Mouse (Mus musculus) small intestine, adult 2 months (tissue): ENCODE measurements around the gene Pex13. TPM values are rescaled to one million over a fixed set of nuclear protein-coding genes. Genes with fewer than 3 reads are reported as not detected.

Experiments used
- H3K27ac ChIP-seq: fragments of 200-500 bp; 2 replicates; pipeline ENCODE4 v1.5.1; 2012; ENCODE audit warnings: low read depth, low read length, control low read depth, inconsistent platforms; ENCODE audit not compliant: insufficient read depth
- H3K27me3 ChIP-seq: fragments of 200-500 bp; 2 replicates; pipeline ENCODE4 v1.6.1; 2012; ENCODE audit warnings: mild to moderate bottlenecking, moderate library complexity, low read length, inconsistent platforms; ENCODE audit not compliant: control insufficient read depth, insufficient read depth
- H3K36me3 ChIP-seq: fragments of 200-500 bp; 2 replicates; pipeline ENCODE4 v1.6.1; 2012; ENCODE audit warnings: mild to moderate bottlenecking, low read length, control low read depth, inconsistent platforms; ENCODE audit not compliant: control insufficient read depth, insufficient read depth
- H3K4me1 ChIP-seq: fragments of 200-500 bp; 2 replicates; pipeline ENCODE4 v1.6.1; 2012; ENCODE audit warnings: low read length, inconsistent platforms, mixed read lengths; ENCODE audit not compliant: control insufficient read depth, insufficient read depth, insufficient read length
- H3K4me3 ChIP-seq: fragments of 200-500 bp; 2 replicates; pipeline ENCODE4 v1.5.1; 2012; ENCODE audit warnings: low read depth, mild to moderate bottlenecking, control low read depth, inconsistent platforms, low read length, moderate library complexity
- CTCF ChIP-seq: fragments of 200-500 bp; IDR thresholded peaks from 2 replicates; pipeline ENCODE4 v1.5.1; 2012; ENCODE audit warnings: low read depth, mild to moderate bottlenecking, control low read depth, inconsistent platforms, low read length, moderate library complexity, mixed read lengths; ENCODE audit not compliant: insufficient replicate concordance, insufficient read length; ENCODE audit errors: extremely low read depth
- POLR2A ChIP-seq: fragments of 200-500 bp; IDR thresholded peaks from 2 replicates; pipeline ENCODE4 v1.6.1; 2012; ENCODE audit warnings: low read depth, mild to moderate bottlenecking, control low read depth, inconsistent platforms, low read length, moderate library complexity
- WGBS: fragments of 180-500 bp; shearing (Covaris S2); methylation state at CpG from one replicate; pipeline ENCODE4 v1.1.7; 2018; 5-methylcytosine and 5-hydroxymethylcytosine counted together
- polyA plus RNA-seq: library from polyadenylated mRNA; depleted of rRNA; stranded (reverse); fragments of >200 nt; gene quantifications from 2 replicates; pipeline ENCODE4 v1.2.3, GENCODE M21; 2012

Pex13 gene
- polyA plus RNA-seq, 1 experiment = 6.0 TPM

GRCm38 (mm10) chr11:23647835-23648234 lies 17.9 kb downstream of the Pex13 start:
- no peaks in the 10 kb centered on the region for H3K4me1 ChIP-seq
- no peak overlapping the region for H3K27ac ChIP-seq
- H3K4me3 ChIP-seq = no peak overlapping the region
- peaks cover 18% of the 10 kb centered on the region for H3K36me3 ChIP-seq
- no peak for TF ChIP-seq CTCF
- TF ChIP-seq POLR2A = no peak
- WGBS = 95% methylated on average over 3 of the region's 3 CpGs
- no peaks in the 10 kb centered on the region for H3K27me3 ChIP-seq

GRCm38 (mm10) chr11:23647431-23647830 lies 18.3 kb downstream of the Pex13 start:
- no peak for TF ChIP-seq POLR2A
- Histone ChIP-seq H3K4me1 (no peaks in the 10 kb centered on the region), H3K27ac (no peak overlapping the region), H3K4me3 (no peak overlapping the region), H3K27me3 (no peaks in the 10 kb centered on the region), H3K36me3 (peaks cover 16% of the 10 kb centered on the region)

- TF ChIP-seq POLR2A = no peak
- TF ChIP-seq CTCF = no peak
- Histone ChIP-seq H3K4me3 (no peak overlapping the region), H3K4me1 (peaks cover 2% of the 10 kb centered on the region), H3K27me3 (no peaks in the 10 kb centered on the region), H3K27ac (no peak overlapping the region), H3K36me3 (peaks cover 2% of the 10 kb centered on the region; the same call in 1 of the 2 replicates)
- 69% methylated on average over 8 of the region's 8 CpGs for WGBS
Measured at GRCm38 (mm10) chr11:23634573-23634972, 31.2 kb downstream of the Pex13 start.

GRCm38 (mm10) chr11:23633879-23634215 lies 31.9 kb downstream of the Pex13 start:
- Histone ChIP-seq H3K27me3 (no peaks in the 10 kb centered on the region), H3K4me1 (peaks cover 2% of the 10 kb centered on the region), H3K4me3 (peak overlapping the region; percentile 81), H3K27ac (no peak overlapping the region), H3K36me3 (peaks cover 1% of the 10 kb centered on the region; the same call in 1 of the 2 replicates)
- TF ChIP-seq CTCF (no peak), POLR2A (no peak)
- 5% methylated on average over 7 of the region's 7 CpGs for WGBS

- Histone ChIP-seq H3K27ac (no peak within 1 kb of the TSS), H3K27me3 (no peaks in the 10 kb centered on the region), H3K4me3 (peak within 1 kb of the TSS; percentile 81), H3K36me3 (0 out of 2 replicates have a peak, but pooled peaks cover 3% of the 10 kb centered on the region), H3K4me1 (peaks cover 2% of the 10 kb centered on the region)
- WGBS = under 1% methylated on average over 103 of the region's 103 CpGs
- TF ChIP-seq CTCF (no peak), POLR2A (no peak; the same call in 1 of the 2 replicates)
Measured at GRCm38 (mm10) chr11:23632945-23633878, 32.5 kb downstream of the Pex13 start, which contains the start of gene 0610010F05Rik. TSS of gene 0610010F05Rik (minus strand) at chr11:23633639.

GRCm38 (mm10) chr11:23630664-23631063 lies 35.1 kb downstream of the Pex13 start:
- no peaks in the 10 kb centered on the region for H3K27me3 ChIP-seq

GRCm38 (mm10) chr11:23618995-23619394 lies 46.8 kb downstream of the Pex13 start:
- H3K4me1 ChIP-seq = no peaks in the 10 kb centered on the region
- H3K27me3 ChIP-seq = no peaks in the 10 kb centered on the region
- H3K27ac ChIP-seq = no peak overlapping the region
- WGBS = 88% methylated on average over 5 of the region's 5 CpGs
- H3K4me3 ChIP-seq = no peak overlapping the region
- peaks cover 4% of the 10 kb centered on the region for H3K36me3 ChIP-seq
- TF ChIP-seq CTCF = no peak
- no peak for TF ChIP-seq POLR2A

More at GRCm38 (mm10) chr11:23630664-23631063, 35.1 kb downstream of the Pex13 start:
- peaks cover 2% of the 10 kb centered on the region for H3K4me1 ChIP-seq
- TF ChIP-seq POLR2A (no peak), CTCF (no peak)
- 0 out of 2 replicates have a peak, but pooled peaks cover 3% of the 10 kb centered on the region for H3K36me3 ChIP-seq
- H3K4me3 ChIP-seq = no peak overlapping the region
- no peak overlapping the region for H3K27ac ChIP-seq
